Mouse (Mus musculus): ENCODE measurements at regions not wholly inside any gene's neighbourhood (a gene's known extent, or its start where the extent isn't known, plus 50 kb on each side); places are given as distances from the start of the nearest gene placed in this dataset.

GRCm38 (mm10) chr13:116795041-116795440, 230.3 kb downstream of the Parp8 start:
- Histone ChIP-seq H3K27me3 (ENCODE audit: control insufficient read depth, insufficient read depth, low read length) (no peaks in the 10 kb centered on the region), H3K79me2 (ENCODE audit: control insufficient read depth, insufficient read depth, low read length) (no peaks in the 10 kb centered on the region), H3K4me3 (ENCODE audit: insufficient read depth, low read depth, low read length) (no peak overlapping the region), H3K4me1 (ENCODE audit: control insufficient read depth, insufficient read depth, low read length) (no peaks in the 10 kb centered on the region), H3K36me3 (ENCODE audit: control insufficient read depth, insufficient read depth, low read length) (no peaks in the 10 kb centered on the region), H3K9ac (ENCODE audit: low read depth, low read length) (no peak overlapping the region), H3K27ac (replicated peaks; ENCODE audit: insufficient read depth, low read depth, low read length) (no peak overlapping the region)
- DNase-seq (ENCODE audit: extremely low read depth, low read depth, low spot score) = no peak
- 27% methylated on average over 2 of the region's 2 CpGs for WGBS
- TF ChIP-seq POLR2A (IDR thresholded peaks at IDR 0.05; ENCODE audit: extremely low read depth, insufficient read depth, low read length) = no peak
- TF ChIP-seq CTCF (IDR thresholded peaks at IDR 0.05; ENCODE audit: low read depth, low read length) = no peak

- Histone ChIP-seq H3K36me3 (ENCODE audit: control insufficient read depth, insufficient read depth, low read length) (no peaks in the 10 kb centered on the region), H3K27me3 (ENCODE audit: control insufficient read depth, insufficient read depth, low read length) (no peaks in the 10 kb centered on the region), H3K27ac (replicated peaks; ENCODE audit: insufficient read depth, low read depth, low read length) (no peak overlapping the region), H3K4me3 (ENCODE audit: insufficient read depth, low read depth, low read length) (no peak overlapping the region), H3K79me2 (ENCODE audit: control insufficient read depth, insufficient read depth, low read length) (no peaks in the 10 kb centered on the region), H3K4me1 (ENCODE audit: control insufficient read depth, insufficient read depth, low read length) (no peaks in the 10 kb centered on the region), H3K9ac (ENCODE audit: low read depth, low read length) (no peak overlapping the region)
- DNase-seq (ENCODE audit: extremely low read depth, low read depth, low spot score) = no peak
- TF ChIP-seq POLR2A (IDR thresholded peaks at IDR 0.05; ENCODE audit: extremely low read depth, insufficient read depth, low read length) = no peak
- no peak for TF ChIP-seq CTCF (IDR thresholded peaks at IDR 0.05; ENCODE audit: low read depth, low read length)
Measured at GRCm38 (mm10) chr13:116781616-116782015, 243.7 kb downstream of the Parp8 start.

- TF ChIP-seq POLR2A (IDR thresholded peaks at IDR 0.05; ENCODE audit: extremely low read depth, insufficient read depth, low read length) = no peak
- no peak for TF ChIP-seq CTCF (IDR thresholded peaks at IDR 0.05; ENCODE audit: low read depth, low read length)
- WGBS = 78% methylated on average over 3 of the region's 3 CpGs
- no peak overlapping the region for H3K9ac ChIP-seq (ENCODE audit: low read depth, low read length)
Measured at GRCm38 (mm10) chr13:116765491-116765890, 259.8 kb downstream of the Parp8 start.

GRCm38 (mm10) chr13:116759912-116760311, 265.4 kb downstream of the Parp8 start:
- no peak overlapping the region for H3K9ac ChIP-seq (ENCODE audit: low read depth, low read length)
- H3K79me2 ChIP-seq (ENCODE audit: control insufficient read depth, insufficient read depth, low read length) = no peaks in the 10 kb centered on the region
- no peaks in the 10 kb centered on the region for H3K36me3 ChIP-seq (ENCODE audit: control insufficient read depth, insufficient read depth, low read length)
- TF ChIP-seq CTCF (IDR thresholded peaks at IDR 0.05; ENCODE audit: low read depth, low read length) = no peak
- TF ChIP-seq POLR2A (IDR thresholded peaks at IDR 0.05; ENCODE audit: extremely low read depth, insufficient read depth, low read length) = no peak
- H3K27me3 ChIP-seq (ENCODE audit: control insufficient read depth, insufficient read depth, low read length) = no peaks in the 10 kb centered on the region
- H3K4me3 ChIP-seq (ENCODE audit: insufficient read depth, low read depth, low read length) = no peak overlapping the region
- DNase-seq (ENCODE audit: extremely low read depth, low read depth, low spot score) = no peak
- no peak overlapping the region for H3K27ac ChIP-seq (replicated peaks; ENCODE audit: insufficient read depth, low read depth, low read length)
- 81% methylated on average over 2 of the region's 2 CpGs for WGBS
- H3K4me1 ChIP-seq (ENCODE audit: control insufficient read depth, insufficient read depth, low read length) = no peaks in the 10 kb centered on the region

More at GRCm38 (mm10) chr13:116765491-116765890, 259.8 kb downstream of the Parp8 start:
- DNase-seq (ENCODE audit: extremely low read depth, low read depth, low spot score) = no peak
- Histone ChIP-seq H3K4me3 (ENCODE audit: insufficient read depth, low read depth, low read length) (no peak overlapping the region), H3K4me1 (ENCODE audit: control insufficient read depth, insufficient read depth, low read length) (no peaks in the 10 kb centered on the region), H3K79me2 (ENCODE audit: control insufficient read depth, insufficient read depth, low read length) (no peaks in the 10 kb centered on the region), H3K27ac (replicated peaks; ENCODE audit: insufficient read depth, low read depth, low read length) (no peak overlapping the region), H3K36me3 (ENCODE audit: control insufficient read depth, insufficient read depth, low read length) (no peaks in the 10 kb centered on the region), H3K27me3 (ENCODE audit: control insufficient read depth, insufficient read depth, low read length) (no peaks in the 10 kb centered on the region)

- H3K36me3 ChIP-seq (ENCODE audit: control insufficient read depth, insufficient read depth, low read length) = no peaks in the 10 kb centered on the region
- TF ChIP-seq POLR2A (IDR thresholded peaks at IDR 0.05; ENCODE audit: extremely low read depth, insufficient read depth, low read length) (no peak), CTCF (IDR thresholded peaks at IDR 0.05; ENCODE audit: low read depth, low read length) (no peak)
- no peaks in the 10 kb centered on the region for H3K79me2 ChIP-seq (ENCODE audit: control insufficient read depth, insufficient read depth, low read length)
- H3K27me3 ChIP-seq (ENCODE audit: control insufficient read depth, insufficient read depth, low read length) = no peaks in the 10 kb centered on the region
- no peak overlapping the region for H3K27ac ChIP-seq (replicated peaks; ENCODE audit: insufficient read depth, low read depth, low read length)
- no peak overlapping the region for H3K9ac ChIP-seq (ENCODE audit: low read depth, low read length)
- H3K4me3 ChIP-seq (ENCODE audit: insufficient read depth, low read depth, low read length) = no peak overlapping the region
- no peaks in the 10 kb centered on the region for H3K4me1 ChIP-seq (ENCODE audit: control insufficient read depth, insufficient read depth, low read length)
- DNase-seq (ENCODE audit: extremely low read depth, low read depth, low spot score) = no peak
- 64% methylated on average over 4 of the region's 4 CpGs for WGBS
Measured at GRCm38 (mm10) chr13:116740825-116741224, 284.5 kb downstream of the Parp8 start.

- Histone ChIP-seq H3K27ac (replicated peaks; ENCODE audit: insufficient read depth, low read depth, low read length) (no peak overlapping the region), H3K9ac (ENCODE audit: low read depth, low read length) (no peak overlapping the region), H3K4me3 (ENCODE audit: insufficient read depth, low read depth, low read length) (no peak overlapping the region), H3K4me1 (ENCODE audit: control insufficient read depth, insufficient read depth, low read length) (no peaks in the 10 kb centered on the region), H3K27me3 (ENCODE audit: control insufficient read depth, insufficient read depth, low read length) (no peaks in the 10 kb centered on the region), H3K36me3 (ENCODE audit: control insufficient read depth, insufficient read depth, low read length) (no peaks in the 10 kb centered on the region), H3K79me2 (ENCODE audit: control insufficient read depth, insufficient read depth, low read length) (no peaks in the 10 kb centered on the region)
- WGBS = 72% methylated on average over 14 of the region's 14 CpGs
- DNase-seq (ENCODE audit: extremely low read depth, low read depth, low spot score) = no peak
- no peak for TF ChIP-seq POLR2A (IDR thresholded peaks at IDR 0.05; ENCODE audit: extremely low read depth, insufficient read depth, low read length)
- TF ChIP-seq CTCF (IDR thresholded peaks at IDR 0.05; ENCODE audit: low read depth, low read length) = no peak
Measured at GRCm38 (mm10) chr13:116723361-116724153, 301.8 kb downstream of the Parp8 start.

All from liver, adult 2 months (tissue).